Mouse (Mus musculus) E14TG2a.4 (cell line): ENCODE data around the gene Ddit4.

Experiments
- H3K27me3 ChIP-seq: 2 replicates; pipeline ENCODE4 v1.6.1; 2014; ENCODE audit warnings: low read length, control low read depth; ENCODE audit not compliant: insufficient read depth
- H3K36me3 ChIP-seq: 2 replicates; pipeline ENCODE4 v1.6.1; 2014; ENCODE audit warnings: low read length, control low read depth; ENCODE audit not compliant: insufficient read depth
- H3K4me1 ChIP-seq: replicated peaks from 2 replicates; pipeline ENCODE4 v1.6.1; 2014; ENCODE audit warnings: low read depth, low read length, control low read depth
- H3K4me3 ChIP-seq: replicated peaks from 2 replicates; pipeline ENCODE4 v1.5.1; 2014; ENCODE audit warnings: mild to moderate bottlenecking, low read length
- H3K9me3 ChIP-seq: 2 replicates; pipeline ENCODE4 v1.6.1; 2014; ENCODE audit warnings: low read length, control low read depth
- CTCF ChIP-seq: conservative IDR thresholded peaks from 2 replicates; pipeline ENCODE4 v1.5.1; 2014; ENCODE audit warnings: low read length
- NANOG ChIP-seq: IDR thresholded peaks from 2 replicates; pipeline ENCODE4 v1.6.1; 2014; ENCODE audit warnings: borderline replicate concordance, low read length, mixed read lengths
- POU5F1 ChIP-seq: IDR thresholded peaks from 2 replicates; pipeline ENCODE4 v1.6.1; 2014; ENCODE audit warnings: low read length, borderline replicate concordance

Gene Ddit4

GRCm38 (mm10) chr10:59974786-59975185 is 23.2 kb upstream of the Ddit4 start:
- H3K4me1 ChIP-seq = peaks cover 97% of the 10 kb centered on the region
- TF ChIP-seq CTCF = no peak

GRCm38 (mm10) chr10:59974191-59974664 is 22.6 kb upstream of the Ddit4 start:
- TF ChIP-seq POU5F1 (no peak), CTCF (no peak), NANOG (peak; percentile 94)
- H3K9me3 ChIP-seq = no peaks in the 10 kb centered on the region
- peak overlapping the region; percentile 17; the same call in 1 of the 2 replicates for H3K4me3 ChIP-seq
- no peaks in the 10 kb centered on the region for H3K36me3 ChIP-seq
- H3K4me1 ChIP-seq = peaks cover 95% of the 10 kb centered on the region
- peaks cover 83% of the 10 kb centered on the region for H3K27me3 ChIP-seq

More at GRCm38 (mm10) chr10:59974786-59975185, 23.2 kb upstream of the Ddit4 start:
- H3K27me3 ChIP-seq = peaks cover 84% of the 10 kb centered on the region
- peak overlapping the region; percentile 17; the same call in 1 of the 2 replicates for H3K4me3 ChIP-seq
- no peaks in the 10 kb centered on the region for H3K36me3 ChIP-seq
- no peaks in the 10 kb centered on the region for H3K9me3 ChIP-seq

- H3K9me3 ChIP-seq = no peaks in the 10 kb centered on the region
- H3K4me3 ChIP-seq = 0 out of 2 replicates have a peak overlapping the region, but pooled peaks have one; percentile 24
- no peaks in the 10 kb centered on the region for H3K36me3 ChIP-seq
- H3K27me3 ChIP-seq = peaks cover 80% of the 10 kb centered on the region
- H3K4me1 ChIP-seq = peaks cover 87% of the 10 kb centered on the region
- no peak for TF ChIP-seq POU5F1
- TF ChIP-seq NANOG = no peak
- no peak for TF ChIP-seq CTCF
Measured at GRCm38 (mm10) chr10:59973400-59973799, 21.8 kb upstream of the Ddit4 start.

GRCm38 (mm10) chr10:59972999-59973398 is 21.4 kb upstream of the Ddit4 start:
- TF ChIP-seq NANOG = no peak
- TF ChIP-seq CTCF = no peak
- TF ChIP-seq POU5F1 = no peak
- Histone ChIP-seq H3K4me1 (peaks cover 83% of the 10 kb centered on the region), H3K9me3 (no peaks in the 10 kb centered on the region), H3K4me3 (0 out of 2 replicates have a peak overlapping the region, but pooled peaks have one; percentile 24), H3K27me3 (peaks cover 80% of the 10 kb centered on the region), H3K36me3 (no peaks in the 10 kb centered on the region)

- TF ChIP-seq POU5F1 = no peak
- peak; percentile 66 for TF ChIP-seq NANOG
- H3K4me1 ChIP-seq = peaks cover 79% of the 10 kb centered on the region
- no peak overlapping the region for H3K4me3 ChIP-seq
- peaks cover 1% of the 10 kb centered on the region; the same call in 1 of the 2 replicates for H3K9me3 ChIP-seq
- no peaks in the 10 kb centered on the region for H3K36me3 ChIP-seq
- peaks cover 80% of the 10 kb centered on the region for H3K27me3 ChIP-seq
Measured at GRCm38 (mm10) chr10:59972534-59972933, 20.9 kb upstream of the Ddit4 start.

- TF ChIP-seq POU5F1 = no peak
- TF ChIP-seq NANOG = no peak
- no peak for TF ChIP-seq CTCF
- no peak overlapping the region for H3K4me3 ChIP-seq
- H3K36me3 ChIP-seq = no peaks in the 10 kb centered on the region
- H3K4me1 ChIP-seq = peaks cover 79% of the 10 kb centered on the region
- H3K27me3 ChIP-seq = peaks cover 84% of the 10 kb centered on the region
- H3K9me3 ChIP-seq = peaks cover 8% of the 10 kb centered on the region
Measured at GRCm38 (mm10) chr10:59971813-59972212, 20.2 kb upstream of the Ddit4 start.

GRCm38 (mm10) chr10:59970450-59971062 is 18.9 kb upstream of the Ddit4 start:
- Histone ChIP-seq H3K27me3 (peaks cover 84% of the 10 kb centered on the region), H3K9me3 (peaks cover 10% of the 10 kb centered on the region), H3K4me3 (peak overlapping the region; percentile 76), H3K36me3 (no peaks in the 10 kb centered on the region), H3K4me1 (peaks cover 79% of the 10 kb centered on the region)
- TF ChIP-seq CTCF (no peak), NANOG (no peak), POU5F1 (no peak)

- peaks cover 83% of the 10 kb centered on the region for H3K27me3 ChIP-seq
Measured at GRCm38 (mm10) chr10:59969821-59970449, 18.3 kb upstream of the Ddit4 start.

More at GRCm38 (mm10) chr10:59969821-59970449, 18.3 kb upstream of the Ddit4 start:
- Histone ChIP-seq H3K9me3 (peaks cover 10% of the 10 kb centered on the region), H3K4me1 (peaks cover 80% of the 10 kb centered on the region), H3K4me3 (peak overlapping the region; percentile 76), H3K36me3 (no peaks in the 10 kb centered on the region)
- no peak for TF ChIP-seq CTCF
- no peak for TF ChIP-seq POU5F1
- no peak for TF ChIP-seq NANOG
